Mouse (Mus musculus) heart, embryonic 14.5 days (tissue): ENCODE results near the gene Apoh. TPM values are rescaled to one million over a fixed set of nuclear protein-coding genes. Genes with fewer than 3 reads are reported as not detected.

Experiments
- polyA plus RNA-seq: library from polyadenylated mRNA; unstranded; fragments of >200 nt; fragmentation: Nextera tagmentation; extraction: Ambion mirVana; gene quantifications from 2 replicates; pipeline ENCODE4 v1.2.1, GENCODE M21; 2014

Gene Apoh
- polyA plus RNA-seq, 1 experiment from 2014 or later = not detected

Other genes with a start within 250 kb of the Apoh start
- 20.6 and 21.4 TPM in 2 replicates for gene Prkca, start 574 bp downstream of the Apoh start, polyA plus RNA-seq
- 9.2 and 10.7 TPM in 2 replicates for gene Cep112, start 81.8 kb downstream of the Apoh start, polyA plus RNA-seq